Mouse (Mus musculus) ES-E14 (cell line): ENCODE measurements around the gene Epha1. TPM values are rescaled to one million over a fixed set of nuclear protein-coding genes. Genes with fewer than 3 reads are reported as not detected.

Experiments used
- DNase-seq: peaks from one replicate; pipeline ENCODE4 v3.0.0-alpha.2; 2013; ENCODE audit warnings: low read depth, low spot score
- H3K27ac ChIP-seq: 2 replicates; pipeline ENCODE4 v1.5.1; 2012; ENCODE audit warnings: low read depth, mild to moderate bottlenecking, low read length, moderate library complexity, mixed read lengths; ENCODE audit not compliant: poor library complexity, insufficient read depth, severe bottlenecking
- H3K36me3 ChIP-seq: 2 replicates; pipeline ENCODE4 v1.6.1; 2012; ENCODE audit warnings: mild to moderate bottlenecking, low read length, moderate library complexity, mixed read lengths; ENCODE audit not compliant: control insufficient read depth, poor library complexity, insufficient read depth, severe bottlenecking
- H3K4me1 ChIP-seq, 2 experiments: fragments of 150-350 bp in 1 of 2; sonication (generic) in 1 of 2; 2 replicates each; pipeline ENCODE4 v1.6.1; 2012; ENCODE audit warnings: low read length in 2 of 2, mild to moderate bottlenecking in 1 of 2, mixed read lengths in 1 of 2; ENCODE audit not compliant: control insufficient read depth in 2 of 2, insufficient read depth in 2 of 2, poor library complexity in 1 of 2
- H3K4me3 ChIP-seq, 2 experiments: fragments of 150-350 bp in 1 of 2; sonication (generic) in 1 of 2; 2 replicates each; pipeline ENCODE4 v1.5.1; 2012; ENCODE audit warnings: low read length in 2 of 2, low read depth in 1 of 2, mild to moderate bottlenecking in 1 of 2, mixed read lengths in 1 of 2; ENCODE audit not compliant: insufficient read depth in 1 of 2, poor library complexity in 1 of 2, severe bottlenecking in 1 of 2
- H3K9ac ChIP-seq: 2 replicates; pipeline ENCODE4 v1.6.1; 2012; ENCODE audit warnings: low read depth, mild to moderate bottlenecking, low read length, mixed read lengths; ENCODE audit not compliant: poor library complexity, insufficient read depth, severe bottlenecking
- H3K9me3 ChIP-seq: fragments of 150-350 bp; sonication (generic); 2 replicates; pipeline ENCODE4 v1.6.1; 2012; ENCODE audit warnings: low read depth, mild to moderate bottlenecking, low read length; ENCODE audit not compliant: control insufficient read depth, insufficient read depth
- CHD2 ChIP-seq: IDR thresholded peaks from 2 replicates; pipeline ENCODE4 v1.6.1; 2014; ENCODE audit warnings: mild to moderate bottlenecking, low read depth, low read length, inconsistent platforms
- HCFC1 ChIP-seq: IDR thresholded peaks from 2 replicates; pipeline ENCODE4 v1.6.1; 2012; ENCODE audit warnings: low read length, inconsistent platforms, borderline replicate concordance; ENCODE audit not compliant: insufficient read depth
- MAFK ChIP-seq: IDR thresholded peaks from 2 replicates; pipeline ENCODE4 v1.6.1; 2014; ENCODE audit warnings: mild to moderate bottlenecking, low read depth, low read length, inconsistent platforms; ENCODE audit not compliant: insufficient read depth
- ZC3H11A ChIP-seq: IDR thresholded peaks from 2 replicates; pipeline ENCODE4 v1.6.1; 2012; ENCODE audit warnings: low read depth, mild to moderate bottlenecking, inconsistent platforms, low read length, borderline replicate concordance
- ZNF384 ChIP-seq: IDR thresholded peaks from 2 replicates; pipeline ENCODE4 v1.6.1; 2012; ENCODE audit warnings: low read depth, low read length, inconsistent platforms
- in situ Hi-C, 2 experiments: fragments of 600-800 bp; cut with MboI; formaldehyde crosslinking; loops; one replicate each; pipeline ENCODE4 v1.15.1; 2025; ENCODE audit warnings: low sequenced_read_pairs in 2 of 2, inconsistent platforms in 1 of 2; ENCODE audit not compliant: unreplicated experiment in 2 of 2
- total RNA-seq: library from RNA; depleted of rRNA; stranded (reverse); fragments of 300-350 nt; gene quantifications from 2 replicates; pipeline ENCODE4 v1.2.3, GENCODE M21; 2012

Gene Epha1
- total RNA-seq, 1 experiment, result 24.1 TPM

- H3K27ac ChIP-seq, result no peak overlapping the region
- in situ Hi-C loops, result no loop called here
- DNase-seq, result no peak
- no peaks in the 10 kb centered on the region for H3K9me3 ChIP-seq
- no peak overlapping the region for H3K9ac ChIP-seq
- H3K36me3 ChIP-seq, result no peaks in the 10 kb centered on the region
- H3K4me3 ChIP-seq, result no peak overlapping the region
- no peaks in the 10 kb centered on the region for H3K4me1 ChIP-seq
- no peak for TF ChIP-seq CHD2
- TF ChIP-seq HCFC1, result no peak
- TF ChIP-seq ZC3H11A, result no peak
- no peak for TF ChIP-seq ZNF384
- TF ChIP-seq MAFK, result no peak
Measured at GRCm38 (mm10) chr6:42398998-42399397, 25.9 kb upstream of the Epha1 start.

- Histone ChIP-seq H3K4me3 (no peak overlapping the region), H3K9ac (no peak overlapping the region), H3K4me1 (no peaks in the 10 kb centered on the region), H3K9me3 (no peaks in the 10 kb centered on the region), H3K27ac (no peak overlapping the region), H3K36me3 (no peaks in the 10 kb centered on the region)
- no peak for TF ChIP-seq CHD2
- no peak for TF ChIP-seq MAFK
- no peak for TF ChIP-seq HCFC1
- no peak for TF ChIP-seq ZC3H11A
- no peak for TF ChIP-seq ZNF384
- in situ Hi-C loops, result no loop called here
- no peak for DNase-seq
Measured at GRCm38 (mm10) chr6:42398285-42398684, 25.2 kb upstream of the Epha1 start.

GRCm38 (mm10) chr6:42397041-42397657 lies 24.1 kb upstream of the Epha1 start:
- DNase-seq, result no peak
- Histone ChIP-seq H3K4me1 (no peaks in the 10 kb centered on the region), H3K36me3 (no peaks in the 10 kb centered on the region), H3K4me3 (no peak overlapping the region), H3K27ac (no peak overlapping the region), H3K9me3 (no peaks in the 10 kb centered on the region), H3K9ac (no peak overlapping the region)
- TF ChIP-seq HCFC1, result no peak
- TF ChIP-seq MAFK, result no peak
- no peak for TF ChIP-seq ZC3H11A
- TF ChIP-seq CHD2, result no peak
- TF ChIP-seq ZNF384, result no peak
- in situ Hi-C loops, result no loop called here

GRCm38 (mm10) chr6:42395960-42396809 lies 23.1 kb upstream of the Epha1 start:
- no peak overlapping the region for H3K9ac ChIP-seq
- H3K9me3 ChIP-seq, result no peaks in the 10 kb centered on the region
- no peak overlapping the region for H3K27ac ChIP-seq
- no peaks in the 10 kb centered on the region for H3K36me3 ChIP-seq
- in situ Hi-C loops, result no loop called here
- DNase-seq, result no peak
- H3K4me1 ChIP-seq, result no peaks in the 10 kb centered on the region
- TF ChIP-seq HCFC1 (no peak), MAFK (no peak), ZNF384 (no peak), CHD2 (no peak), ZC3H11A (no peak)
- no peak overlapping the region for H3K4me3 ChIP-seq
